Mouse (Mus musculus): ENCODE measurements around the gene Zfp595. TPM values are rescaled to one million over a fixed set of nuclear protein-coding genes. Genes with fewer than 3 reads are reported as not detected.
"Not testable (repeated sequence)": the region's sequence is repeated elsewhere in the genome, so short reads cannot be mapped to it uniquely, and the experiment has no call there.

The Zfp595 gene
- polyA plus RNA-seq (2012; rRNA removed): 0.91 and 1.1 TPM in 2 replicates

DNA sequence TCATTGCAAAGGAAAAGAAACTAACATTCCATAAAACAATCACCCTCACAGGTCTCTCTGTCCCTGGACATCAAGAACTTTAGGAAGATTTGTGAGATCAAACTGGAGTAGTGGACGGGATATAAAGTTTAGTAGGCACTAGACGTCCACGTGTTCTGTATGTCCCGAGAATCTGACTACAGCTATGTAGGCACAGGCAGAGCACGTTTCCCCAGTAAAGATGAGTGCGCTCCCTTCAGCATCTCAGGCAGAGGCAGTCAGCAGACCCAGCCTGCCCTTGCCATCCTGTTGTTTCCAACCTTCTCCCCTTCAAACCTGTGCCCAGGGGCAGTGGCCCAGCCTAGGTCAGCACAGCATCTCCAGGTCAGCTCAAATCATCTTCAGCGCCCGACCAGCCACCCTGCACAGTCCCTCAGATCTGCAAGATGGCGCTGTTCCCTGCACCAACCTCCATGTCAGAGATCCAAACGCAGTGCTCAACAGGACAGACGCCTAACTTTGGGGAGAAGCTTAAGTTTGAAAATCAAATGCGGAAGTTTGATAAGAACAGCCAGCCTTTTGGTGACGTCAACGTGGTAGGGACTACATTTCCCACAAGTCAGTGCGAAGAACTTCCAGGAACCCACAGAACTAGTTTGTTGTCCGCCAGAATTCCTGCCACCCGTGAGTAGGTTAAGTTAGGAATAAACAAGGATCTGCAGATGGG is at the start of gene Zfp595:
Gene Zfp595 (minus strand): TSS at position 552 of the 706 bp plus-strand sequence.
- DNase-seq (ENCODE audit: low read depth): peak; percentile 68

DNA sequence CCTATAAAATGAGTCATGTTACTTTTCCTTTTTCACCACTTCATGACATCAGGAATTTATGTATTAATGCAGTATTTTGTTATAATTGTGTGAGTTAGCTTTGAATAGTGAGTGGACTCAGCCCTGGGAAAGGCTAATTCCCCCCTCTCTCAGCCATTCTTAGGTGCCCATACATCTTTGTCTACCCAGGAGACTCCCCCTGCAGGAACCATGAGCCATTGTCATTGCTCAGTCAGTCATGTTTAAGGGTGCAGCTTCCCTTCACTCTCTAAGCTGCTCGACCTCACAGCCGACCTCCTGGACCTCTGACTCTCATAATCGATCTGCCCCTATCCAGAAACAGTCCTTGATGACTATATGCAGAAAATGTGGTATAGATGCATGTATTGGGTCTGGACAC is 43.9 kb upstream of the Zfp595 start:
- DNase-seq (ENCODE audit: low read depth): not testable (repeated sequence)

DNA sequence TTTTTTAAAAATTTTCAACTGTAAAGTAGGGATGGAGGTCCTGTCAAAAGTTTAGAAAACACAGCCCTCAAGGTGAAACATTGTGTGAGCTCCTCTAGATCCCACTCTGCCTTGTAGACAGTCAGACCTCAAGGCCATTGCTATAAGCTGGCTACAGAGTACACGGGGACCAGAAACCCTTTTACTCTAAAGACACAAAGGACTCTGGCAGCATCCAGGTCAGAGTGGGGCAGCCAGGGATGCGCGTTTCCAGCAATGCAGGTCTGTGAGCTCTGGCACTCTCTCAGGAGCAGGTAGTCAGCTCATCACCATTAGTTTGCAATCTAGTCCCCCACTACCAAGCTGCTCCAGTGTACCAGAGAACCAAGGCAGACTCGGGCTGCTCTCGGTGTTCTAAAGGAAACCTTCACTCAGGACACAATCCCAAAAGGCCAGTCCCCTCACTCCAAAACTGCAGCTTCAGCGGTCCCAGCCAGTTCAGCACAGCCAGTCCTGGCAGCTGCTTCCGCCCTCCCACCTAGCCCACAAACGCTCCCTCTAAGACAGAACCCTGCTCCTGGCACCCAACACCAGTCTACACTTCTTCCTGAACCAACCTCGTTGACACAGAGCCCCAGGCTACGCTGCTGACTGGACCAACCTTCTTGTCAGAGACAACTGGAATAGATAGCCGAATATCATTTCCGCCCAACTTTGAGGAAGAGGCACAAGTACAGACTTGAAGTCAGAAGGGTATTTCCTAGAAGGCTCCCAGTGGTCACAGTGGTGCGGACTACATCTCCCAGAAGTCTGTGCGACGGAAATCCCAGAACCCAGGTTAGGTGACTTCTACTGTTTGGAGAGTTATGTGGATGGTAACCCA is 42.9 kb upstream of the Zfp595 start, which contains the start of the genes Gm28041 and Zfp456:
Gene Gm28041 (minus strand): TSS at position 684 of the 862 bp plus-strand sequence.
Gene Zfp456 (minus strand): TSS at position 761 of the 862 bp plus-strand sequence.
- peak; percentile 33 for DNase-seq (ENCODE audit: low read depth)

DNA sequence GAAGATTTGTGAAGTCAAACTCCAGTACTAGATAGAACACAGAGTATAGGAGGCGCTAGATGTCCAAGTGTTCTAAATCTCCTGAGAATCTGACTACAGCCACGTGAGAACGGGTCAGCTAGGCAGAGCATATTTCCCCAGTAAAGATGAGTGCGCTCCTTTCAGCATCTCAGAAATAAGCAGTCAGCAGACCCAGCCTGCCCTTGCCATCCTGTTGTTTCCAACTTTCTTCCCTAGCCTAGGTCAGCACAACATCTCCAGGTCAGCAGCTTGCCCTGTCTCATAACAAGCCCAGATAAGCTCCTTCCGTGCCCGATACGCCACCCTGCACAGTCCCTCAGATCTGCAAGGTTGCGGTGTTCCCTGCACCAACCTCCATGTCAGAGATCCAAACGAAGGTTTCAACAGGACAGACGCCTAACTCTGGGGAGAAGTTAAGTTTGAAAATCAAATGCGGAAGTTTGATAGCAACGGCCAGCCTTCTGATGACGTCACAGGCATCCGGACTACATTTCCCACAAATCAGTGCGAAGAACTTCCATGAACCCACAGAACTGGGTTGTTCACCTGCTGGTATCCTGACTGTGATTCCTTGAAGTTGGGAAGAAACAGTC is 27.9 kb upstream of the Zfp595 start, which contains the start of the genes Gm28044 and Zfp953:
Gene Gm28044 (minus strand): TSS at position 406 of the 614 bp plus-strand sequence.
Gene Zfp953 (minus strand): TSS at position 475 of the 614 bp plus-strand sequence.
- DNase-seq (ENCODE audit: low read depth): peak; percentile 77

DNA sequence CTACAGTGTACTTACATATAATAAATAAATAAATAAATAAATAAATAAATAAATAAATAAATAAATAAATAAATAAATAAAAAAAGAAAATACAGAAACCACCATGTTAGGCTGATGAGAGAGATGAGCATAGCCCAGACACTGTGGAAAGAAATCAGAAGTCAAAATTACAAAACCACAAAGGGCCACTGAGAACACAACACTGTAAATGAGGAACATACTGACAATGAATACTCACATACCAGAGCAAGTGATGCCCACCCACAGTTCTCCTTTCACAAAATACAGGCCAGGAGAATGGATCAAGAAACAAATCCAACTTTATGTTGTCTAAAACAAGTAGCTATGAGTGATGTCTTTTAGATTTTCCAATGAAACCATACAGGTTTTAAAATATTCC is 19.5 kb upstream of the Zfp595 start:
- DNase-seq (ENCODE audit: low read depth): no peak

DNA sequence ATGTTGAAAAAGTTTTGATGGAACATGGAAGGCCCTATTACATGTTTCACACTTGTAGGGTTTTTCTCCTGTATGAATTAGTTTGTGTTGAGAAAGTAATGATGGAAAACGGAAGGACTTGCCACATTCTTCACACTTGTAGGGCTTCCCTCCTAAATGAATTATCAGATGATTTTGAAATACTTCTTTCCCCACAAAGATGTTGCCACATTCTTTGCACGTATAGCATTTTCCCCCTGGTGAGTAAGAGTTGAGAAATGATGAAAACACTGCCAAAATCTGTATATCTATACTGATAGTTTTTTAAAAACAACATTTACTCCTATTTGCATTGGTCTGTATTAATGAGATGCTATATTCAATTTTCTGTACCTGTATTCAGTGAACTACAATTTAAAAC is 11.1 kb upstream of the Zfp595 start:
- no peak for DNase-seq (ENCODE audit: low read depth)

DNA sequence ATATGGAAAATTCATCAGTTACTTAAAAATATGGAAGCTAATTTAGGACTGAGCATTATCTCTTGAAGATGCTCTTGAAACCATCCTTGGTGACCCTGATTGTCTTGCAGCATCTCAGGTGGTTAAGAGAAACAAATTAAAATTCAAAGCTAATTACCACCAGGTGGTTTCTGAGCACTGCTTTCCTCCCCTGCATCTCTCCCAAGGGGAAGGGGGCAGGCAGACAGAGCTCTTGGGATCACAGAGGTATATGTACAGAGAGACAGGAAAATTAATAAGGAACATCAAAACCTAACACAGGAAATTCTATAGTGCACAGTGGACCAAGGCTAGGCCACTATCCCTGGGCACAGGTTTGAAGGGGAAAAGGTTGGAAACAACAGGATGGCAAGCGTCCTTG is 507 bp upstream of the Zfp595 start:
- DNase-seq (ENCODE audit: low read depth): no peak

DNA sequence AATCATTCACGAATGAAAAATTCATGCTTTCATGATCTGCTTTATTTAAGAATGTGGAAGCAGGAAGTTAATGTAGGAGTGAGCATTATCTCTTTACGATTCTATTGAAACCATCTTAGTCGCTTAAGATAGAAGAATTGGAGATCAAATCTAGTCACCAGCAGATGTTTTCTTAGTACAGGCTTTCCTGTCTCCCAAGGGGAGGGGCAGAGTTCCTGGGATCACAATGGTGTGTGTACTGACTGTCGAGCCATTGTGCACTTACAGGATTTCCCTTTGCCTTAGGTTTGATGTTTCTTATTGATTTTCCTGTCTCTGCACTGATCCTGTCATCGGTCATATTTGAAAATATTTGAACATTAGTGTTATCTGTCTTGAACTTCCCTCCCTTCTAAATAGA is 25.7 kb downstream of the Zfp595 start:
- DNase-seq (ENCODE audit: low read depth): no peak

DNA sequence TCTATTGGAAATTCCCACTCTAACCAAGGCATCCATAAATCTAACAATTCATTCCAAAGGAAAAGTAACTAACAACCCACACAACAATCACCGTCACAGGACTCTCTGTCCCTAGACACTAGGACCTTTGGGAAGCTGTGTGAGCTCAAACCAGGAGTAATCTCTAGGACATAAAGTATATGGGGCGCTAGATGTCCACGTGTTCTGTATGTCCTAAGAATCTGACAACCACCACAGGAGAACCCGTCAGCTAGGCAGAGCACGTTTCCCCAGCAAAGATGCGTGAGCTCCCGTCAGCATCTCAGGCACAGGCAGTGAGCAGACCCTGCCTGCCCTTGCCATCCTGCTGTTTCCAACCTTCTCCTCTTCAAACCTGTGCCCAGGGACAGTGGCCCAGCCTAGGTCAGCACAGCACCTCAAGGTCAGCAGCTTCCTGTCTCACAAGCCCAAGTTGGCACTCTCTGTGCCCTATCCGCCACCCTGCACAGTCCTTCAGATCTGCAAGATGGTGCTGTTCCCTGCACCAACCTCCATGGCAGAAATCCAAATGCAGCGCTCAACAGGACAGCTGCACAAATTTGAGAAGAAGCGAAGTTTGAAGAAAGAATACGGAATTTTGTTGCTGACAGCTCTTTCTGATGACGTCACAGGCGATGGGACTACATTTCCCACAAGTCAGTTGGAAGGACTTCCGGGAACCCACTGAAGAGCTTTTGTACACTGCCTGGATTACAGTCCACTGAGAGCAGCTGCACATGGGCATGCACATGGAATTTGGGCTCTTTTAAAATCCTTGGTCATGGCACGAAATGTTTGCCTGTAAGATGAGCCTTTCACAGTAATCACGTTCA is 26.3 kb downstream of the Zfp595 start, which contains the start of gene Zfp457:
Gene Zfp457 (minus strand): TSS at position 664 of the 851 bp plus-strand sequence.
- peak; percentile 66 for DNase-seq (ENCODE audit: low read depth)

DNA sequence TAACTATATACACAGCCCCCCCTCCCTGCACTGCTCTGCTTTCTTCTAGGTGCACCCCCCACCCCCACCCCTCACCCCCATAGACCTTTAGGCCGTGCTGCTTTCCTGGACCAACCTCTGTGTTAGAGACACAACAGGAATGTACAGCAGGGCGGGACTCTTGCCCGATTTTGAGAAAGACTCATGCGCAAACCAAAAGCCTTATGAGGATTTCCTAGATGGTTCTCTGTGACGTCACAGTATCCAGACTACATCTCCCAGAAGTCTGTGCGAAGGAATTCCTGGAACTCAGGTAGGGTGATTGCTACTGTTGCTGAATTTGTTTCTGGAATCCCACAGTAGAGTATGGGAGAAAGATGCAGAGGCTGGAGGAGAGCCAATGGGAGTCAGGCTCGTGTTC is 54.1 kb downstream of the Zfp595 start, which contains the start of gene Zfp458:
Gene Zfp458 (minus strand): TSS at position 153 of the 400 bp plus-strand sequence.
- DNase-seq (ENCODE audit: low read depth): peak; percentile 20

DNA sequence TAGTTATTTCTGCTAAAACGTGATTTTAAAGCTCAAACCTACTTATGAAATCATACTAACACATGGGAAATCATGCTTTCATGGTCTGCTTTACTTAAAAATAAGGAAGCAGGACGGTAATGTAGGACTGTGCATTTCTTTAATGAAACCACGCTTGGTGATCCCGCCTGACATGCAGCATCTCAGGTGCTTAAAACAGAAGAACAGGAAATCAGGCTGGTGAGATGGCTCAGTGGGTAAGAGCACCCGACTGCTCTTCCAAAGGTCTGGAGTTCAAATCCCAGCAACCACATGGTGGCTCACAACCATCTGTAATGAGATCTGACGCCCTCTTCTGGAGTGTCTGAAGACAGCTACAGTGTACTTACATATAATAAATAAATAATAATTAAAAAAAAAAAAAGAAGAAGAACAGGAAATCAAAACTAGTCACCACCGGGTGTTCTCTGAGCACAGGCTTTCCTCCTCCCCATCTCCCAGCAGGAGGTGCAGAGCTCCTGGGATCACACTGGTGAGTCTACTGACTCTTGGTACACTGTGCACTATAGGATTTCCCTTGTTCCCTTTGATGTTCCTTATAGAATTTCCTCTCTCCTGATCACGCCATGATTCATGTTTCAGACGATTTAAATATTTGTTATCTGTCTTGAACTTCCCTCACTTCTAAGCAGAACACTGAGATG is 62.8 kb downstream of the Zfp595 start:
- not testable (repeated sequence) for DNase-seq (ENCODE audit: low read depth)

DNA sequence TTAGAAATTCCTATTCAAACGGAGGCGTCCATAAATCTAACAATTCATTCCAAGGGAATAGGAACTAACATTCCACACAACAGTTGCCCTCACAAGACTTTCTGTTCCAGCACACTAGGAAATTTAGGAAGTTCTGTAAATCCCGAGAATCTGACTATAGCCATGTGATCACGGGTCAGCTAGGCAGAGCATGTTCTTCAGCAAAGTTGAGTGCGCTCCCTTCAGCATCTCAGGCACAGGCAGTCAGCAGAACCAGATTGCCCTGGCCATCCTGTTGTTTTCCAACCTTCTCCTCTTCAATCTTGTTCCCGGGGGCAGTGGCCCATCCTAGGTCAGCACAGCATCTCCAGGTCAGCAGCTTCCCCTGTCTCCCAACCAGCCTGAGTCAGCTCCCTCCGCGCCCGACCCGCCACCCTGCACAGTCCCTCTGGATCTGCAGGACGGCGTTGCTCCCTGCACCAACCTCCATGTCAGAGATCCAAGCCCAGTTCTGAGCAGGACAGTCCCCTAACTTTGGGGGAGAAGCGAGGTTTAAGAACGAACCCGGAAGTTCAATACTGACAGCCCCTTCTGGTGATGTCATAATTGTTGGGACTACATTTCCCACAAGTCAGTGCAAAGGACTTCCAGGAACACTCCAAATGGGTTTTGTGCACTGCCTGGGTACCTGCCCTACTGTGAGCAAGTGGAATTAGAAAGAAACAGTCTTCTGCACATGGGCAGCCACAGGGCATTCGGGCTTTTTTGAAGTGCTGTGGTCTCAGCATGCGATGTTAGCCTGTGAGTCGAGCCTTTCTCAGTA is 63.6 kb downstream of the Zfp595 start:
- DNase-seq (ENCODE audit: low read depth): peak; percentile 68

Other genes with a start within 250 kb of the Zfp595 start
- 0.06 and 0.12 TPM in 2 replicates for gene Zfp708, start 234.6 kb downstream of the Zfp595 start, polyA plus RNA-seq (2012; rRNA removed)
- gene Gm28557, start 224.0 kb downstream of the Zfp595 start, polyA plus RNA-seq (2012; rRNA removed): 2.9 and 3.9 TPM in 2 replicates
- 0.25 and 0.26 TPM in 2 replicates for gene Rslcan18, start 216.3 kb downstream of the Zfp595 start, polyA plus RNA-seq (2012; rRNA removed)
- 0.69 and 0.76 TPM in 2 replicates for gene Zfp759, start 210.9 kb downstream of the Zfp595 start, polyA plus RNA-seq (2012; rRNA removed)
- gene Rsl1, start 159.4 kb downstream of the Zfp595 start, polyA plus RNA-seq (2012; rRNA removed): 1.6 and 1.8 TPM in 2 replicates
- 0.26 and 0.33 TPM in 2 replicates for gene Zfp455, start 138.1 kb downstream of the Zfp595 start, polyA plus RNA-seq (2012; rRNA removed)
- 1.1 and 1.2 TPM in 2 replicates for gene Zfp458, start 54.1 kb downstream of the Zfp595 start, polyA plus RNA-seq (2012; rRNA removed)
- gene Zfp457, start 26.1 kb downstream of the Zfp595 start, polyA plus RNA-seq (2012; rRNA removed): 2.0 and 2.3 TPM in 2 replicates
- gene Gm28044, start 28.0 kb upstream of the Zfp595 start, polyA plus RNA-seq (2012; rRNA removed): 0.39 and 0.44 TPM in 2 replicates
- gene Zfp953, start 28.0 kb upstream of the Zfp595 start, polyA plus RNA-seq (2012; rRNA removed): 0.43 and 0.51 TPM in 2 replicates
- gene Gm28041, start 43.2 kb upstream of the Zfp595 start, polyA plus RNA-seq (2012; rRNA removed): not detected in 2 replicates
- gene Zfp456, start 43.2 kb upstream of the Zfp595 start, polyA plus RNA-seq (2012; rRNA removed): 0.31 and 0.69 TPM in 2 replicates
- gene Zfp429, start 67.2 kb upstream of the Zfp595 start, polyA plus RNA-seq (2012; rRNA removed): 2.3 and 3.4 TPM in 2 replicates
- 0.34 and 0.97 TPM in 2 replicates for gene Zfp459, start 88.8 kb upstream of the Zfp595 start, polyA plus RNA-seq (2012; rRNA removed)
- 3.6 and 4.2 TPM in 2 replicates for gene Zfp874a, start 119.1 kb upstream of the Zfp595 start, polyA plus RNA-seq (2012; rRNA removed)
- 2.7 and 3.2 TPM in 2 replicates for gene Zfp874b, start 151.7 kb upstream of the Zfp595 start, polyA plus RNA-seq (2012; rRNA removed)
- 1.2 and 1.4 TPM in 2 replicates for gene Zfp58, start 168.0 kb upstream of the Zfp595 start, polyA plus RNA-seq (2012; rRNA removed)
- gene Gm26965, start 193.6 kb upstream of the Zfp595 start, polyA plus RNA-seq (2012; rRNA removed): not detected in 2 replicates
- gene Zfp87, start 193.6 kb upstream of the Zfp595 start, polyA plus RNA-seq (2012; rRNA removed): 34.9 and 41.6 TPM in 2 replicates
- gene Zfp748, start 221.3 kb upstream of the Zfp595 start, polyA plus RNA-seq (2012; rRNA removed): 2.6 and 3.1 TPM in 2 replicates